Mouse (Mus musculus) liver, adult (tissue): Measurements from ENCODE around the gene Catip.
A peak's percentile ranks its signal among the peaks of the same experiment; 100 is the strongest.

Source experiments
- GATA4 ChIP-seq: IDR thresholded peaks from 2 replicates; pipeline ENCODE4 v1.6.1; 2014; ENCODE audit warnings: mild to moderate bottlenecking, low read length; ENCODE audit not compliant: insufficient replicate concordance

Catip gene

DNA sequence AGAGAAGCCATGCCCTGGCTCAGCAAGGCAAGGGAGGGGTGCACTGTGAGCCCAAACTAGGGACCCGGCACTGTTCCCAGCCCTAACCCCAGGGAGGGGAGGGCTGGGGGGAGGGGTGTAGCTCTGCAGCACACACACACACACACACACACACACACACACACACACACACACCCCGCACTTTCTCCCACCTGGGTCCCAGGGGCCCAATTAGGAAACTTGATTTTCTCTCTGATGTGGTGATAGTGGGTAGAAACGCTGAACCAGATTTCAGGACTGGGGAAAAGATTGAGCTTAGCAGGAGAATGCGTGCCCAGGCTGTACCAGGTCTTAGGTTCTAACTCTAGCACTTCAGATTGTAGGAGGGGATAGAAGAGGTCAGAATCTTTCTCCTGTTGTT is 23.3 kb upstream of the Catip start:
- no peak for TF ChIP-seq GATA4

DNA sequence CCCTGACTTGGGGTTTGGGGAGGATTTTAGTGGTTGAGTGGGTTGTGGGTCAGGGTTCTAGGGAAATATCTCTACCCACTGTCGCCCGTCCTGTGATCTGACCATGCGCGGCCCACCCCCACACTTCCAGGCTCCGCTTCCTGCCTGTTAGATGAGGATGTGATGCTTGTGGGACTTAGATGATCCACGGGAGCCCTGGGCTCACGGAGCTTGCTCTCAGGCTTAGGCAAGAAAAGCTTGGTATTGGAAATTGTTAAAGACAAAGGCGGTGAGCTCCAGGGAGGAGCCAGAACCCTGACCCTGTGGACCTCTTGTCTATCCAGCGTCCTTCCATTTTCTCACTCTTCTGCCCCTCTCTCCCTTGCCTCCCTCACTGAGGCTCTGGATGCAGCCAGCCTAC is 22.0 kb upstream of the Catip start:
- TF ChIP-seq GATA4: no peak

DNA sequence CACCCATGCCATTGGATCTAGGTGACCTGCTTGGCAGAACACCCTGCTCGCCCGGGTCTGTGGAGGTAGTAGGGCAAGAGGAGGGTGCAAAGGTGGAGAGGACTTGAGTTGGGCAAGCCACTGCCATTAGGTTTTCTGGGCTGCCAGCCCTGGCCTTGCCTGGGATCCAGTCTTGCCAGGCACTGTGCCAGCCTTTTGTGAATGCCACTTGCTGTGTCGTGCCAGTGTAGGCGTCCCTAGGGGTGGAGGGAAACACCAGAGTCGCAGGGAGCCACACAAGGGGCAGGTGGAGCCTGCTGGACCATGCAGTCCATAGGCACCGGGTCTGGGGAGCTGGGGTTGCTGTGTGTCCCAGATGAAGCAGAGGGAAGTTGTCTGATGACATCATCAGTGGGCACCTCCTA is 21.5 kb upstream of the Catip start:
- no peak; the same call in 1 of the 2 replicates for TF ChIP-seq GATA4

DNA sequence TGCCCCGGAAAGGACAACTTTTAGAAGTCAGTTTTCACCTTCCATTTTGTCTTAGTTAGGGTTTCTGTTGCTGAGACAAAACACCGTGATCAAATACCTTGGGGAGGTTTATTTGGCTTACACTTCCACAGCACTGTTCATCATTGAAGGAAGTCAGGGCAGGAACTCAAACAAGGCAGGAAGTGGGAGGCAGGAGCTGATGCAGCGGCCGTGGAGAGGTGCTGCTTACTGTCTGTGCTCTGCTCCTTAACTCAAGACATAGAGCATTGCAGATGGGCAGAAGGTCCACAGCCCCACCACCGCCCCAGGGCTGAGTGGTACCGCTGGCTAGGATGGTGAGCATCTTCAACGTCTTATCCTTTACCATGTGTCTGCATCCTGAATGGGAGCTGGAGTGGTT is 20.0 kb upstream of the Catip start:
- TF ChIP-seq GATA4: no peak

DNA sequence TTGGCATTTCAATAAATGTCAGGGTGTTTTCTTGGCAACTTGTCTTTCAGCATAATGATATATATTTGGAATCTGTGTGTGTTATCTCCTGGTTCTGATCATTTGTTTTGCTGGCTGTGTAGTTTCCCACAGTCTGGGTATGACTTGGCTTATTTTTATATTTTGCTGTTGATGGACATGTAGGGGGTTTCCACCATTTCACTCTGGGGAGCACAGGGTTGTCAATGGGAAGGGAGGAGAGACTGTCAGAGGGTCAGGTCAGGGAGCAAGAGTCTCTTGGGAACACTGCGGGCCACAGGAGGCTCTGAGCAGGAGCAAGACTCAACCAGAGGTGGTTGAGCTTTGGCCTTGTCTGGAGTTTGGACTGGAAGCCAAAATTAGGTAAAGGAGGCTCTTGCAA is 19.6 kb upstream of the Catip start:
- TF ChIP-seq GATA4: no peak

DNA sequence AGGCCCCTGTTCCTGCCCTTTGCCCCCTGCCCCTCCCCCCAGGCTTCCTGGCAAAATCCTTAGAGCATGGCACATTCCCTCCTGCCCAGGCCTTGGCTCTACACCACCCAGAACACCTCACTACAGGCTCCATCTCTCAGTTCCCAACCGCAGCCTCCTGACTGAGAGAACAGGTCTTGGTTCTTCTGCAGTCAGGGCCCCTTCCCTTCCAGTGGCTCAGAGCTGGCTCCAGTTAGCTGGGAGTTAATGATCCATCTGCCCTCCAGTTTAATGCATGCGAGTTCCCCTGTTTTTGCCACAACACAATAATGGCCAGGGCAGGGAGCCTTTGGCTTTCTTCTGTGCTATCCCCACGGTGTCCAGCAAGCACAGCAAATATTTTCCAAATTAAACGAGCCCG is 18.7 kb upstream of the Catip start:
- no peak for TF ChIP-seq GATA4

DNA sequence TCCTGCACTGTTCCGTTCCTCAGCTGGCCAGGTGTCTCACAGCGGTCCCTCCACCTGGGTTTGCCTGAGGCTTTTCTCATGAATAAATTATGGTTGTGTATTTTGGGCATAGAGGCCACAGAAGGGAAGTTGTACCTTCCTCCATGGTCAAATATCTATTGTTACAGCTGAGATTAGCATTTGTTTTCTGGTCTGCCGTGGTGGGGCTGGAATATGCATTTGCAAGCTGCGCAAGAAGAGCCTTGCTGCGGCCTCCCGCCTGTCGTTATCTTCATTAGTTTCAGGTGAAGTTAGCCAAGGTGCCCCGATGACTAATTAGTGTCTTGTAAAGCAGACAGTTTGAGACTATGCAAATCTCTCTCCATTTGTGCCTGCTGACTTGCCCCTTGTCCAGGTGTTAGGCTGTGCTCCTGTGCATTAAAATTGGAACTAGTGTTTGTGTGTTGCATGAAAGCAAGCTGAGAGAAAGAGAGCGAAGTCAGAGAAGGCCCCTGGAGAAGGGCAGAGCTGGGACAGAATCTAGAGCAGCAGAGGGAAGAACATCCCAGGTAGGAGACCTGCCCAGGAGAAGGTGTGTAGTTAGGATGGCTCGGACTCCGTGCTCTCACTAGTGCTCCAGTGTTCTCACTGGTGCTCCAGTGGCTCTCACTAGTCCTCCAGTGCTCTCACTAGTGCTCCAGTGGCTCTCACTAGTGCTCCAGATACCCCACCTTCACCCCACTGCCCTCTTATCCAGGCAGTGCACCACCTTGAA is 17.6 kb upstream of the Catip start:
- no peak for TF ChIP-seq GATA4

DNA sequence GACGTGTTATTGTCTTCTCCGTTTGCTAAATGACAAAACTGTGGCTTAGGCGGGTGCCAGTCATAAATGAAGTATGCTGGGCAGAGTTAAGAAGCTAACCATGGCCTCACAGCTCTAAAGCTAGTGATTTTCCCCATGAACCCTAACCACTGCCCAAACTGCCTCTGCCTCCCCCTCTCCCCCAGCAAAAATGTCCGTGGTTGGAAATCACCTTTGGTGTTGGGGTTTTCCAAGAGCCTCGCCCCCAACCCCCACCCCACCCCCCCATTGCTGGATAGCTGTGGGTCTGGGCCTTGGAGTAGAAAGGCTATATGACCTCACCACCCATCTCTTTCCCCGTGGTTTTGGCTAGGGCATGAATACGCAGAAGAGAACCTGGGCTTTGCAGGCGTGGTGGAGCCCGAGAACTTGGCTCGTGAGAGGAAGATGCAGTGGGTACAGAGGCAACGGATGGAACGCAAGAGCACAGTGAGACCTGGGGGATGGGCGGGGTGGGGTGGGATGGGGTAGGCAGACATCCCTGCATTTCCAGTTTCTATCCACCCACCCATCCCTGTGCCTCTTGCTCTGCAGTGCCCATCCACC is 10.6 kb upstream of the Catip start:
- no peak for TF ChIP-seq GATA4

DNA sequence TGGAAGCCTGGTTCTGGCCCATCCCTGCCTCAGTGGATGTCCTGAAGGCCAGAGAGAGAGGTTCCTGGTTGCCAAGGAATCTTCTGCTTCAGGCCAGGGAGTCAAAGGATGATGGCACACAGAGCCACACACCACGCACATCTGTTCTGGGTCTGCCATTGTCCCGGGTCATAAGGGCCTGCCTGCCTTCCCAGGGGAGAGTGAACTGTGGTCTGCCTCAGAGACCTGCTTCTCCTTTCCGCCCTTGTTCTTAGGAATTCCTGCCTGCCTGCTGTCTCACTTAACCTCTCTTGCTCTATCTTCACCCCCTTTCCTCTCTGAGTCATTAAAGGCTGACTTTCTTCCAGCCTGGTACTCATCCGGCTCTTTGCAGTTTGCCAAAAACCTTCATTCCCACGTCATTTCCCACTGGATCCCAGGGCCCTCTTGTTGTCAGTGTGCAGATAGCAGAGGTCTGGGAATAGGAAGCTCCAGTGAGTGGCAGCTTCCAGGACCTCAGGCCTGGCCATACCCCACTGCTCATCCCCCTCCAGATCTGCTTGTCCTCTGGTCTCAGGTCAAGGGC is 9.3 kb upstream of the Catip start:
- peak; percentile 92; the same call in 1 of the 2 replicates for TF ChIP-seq GATA4

DNA sequence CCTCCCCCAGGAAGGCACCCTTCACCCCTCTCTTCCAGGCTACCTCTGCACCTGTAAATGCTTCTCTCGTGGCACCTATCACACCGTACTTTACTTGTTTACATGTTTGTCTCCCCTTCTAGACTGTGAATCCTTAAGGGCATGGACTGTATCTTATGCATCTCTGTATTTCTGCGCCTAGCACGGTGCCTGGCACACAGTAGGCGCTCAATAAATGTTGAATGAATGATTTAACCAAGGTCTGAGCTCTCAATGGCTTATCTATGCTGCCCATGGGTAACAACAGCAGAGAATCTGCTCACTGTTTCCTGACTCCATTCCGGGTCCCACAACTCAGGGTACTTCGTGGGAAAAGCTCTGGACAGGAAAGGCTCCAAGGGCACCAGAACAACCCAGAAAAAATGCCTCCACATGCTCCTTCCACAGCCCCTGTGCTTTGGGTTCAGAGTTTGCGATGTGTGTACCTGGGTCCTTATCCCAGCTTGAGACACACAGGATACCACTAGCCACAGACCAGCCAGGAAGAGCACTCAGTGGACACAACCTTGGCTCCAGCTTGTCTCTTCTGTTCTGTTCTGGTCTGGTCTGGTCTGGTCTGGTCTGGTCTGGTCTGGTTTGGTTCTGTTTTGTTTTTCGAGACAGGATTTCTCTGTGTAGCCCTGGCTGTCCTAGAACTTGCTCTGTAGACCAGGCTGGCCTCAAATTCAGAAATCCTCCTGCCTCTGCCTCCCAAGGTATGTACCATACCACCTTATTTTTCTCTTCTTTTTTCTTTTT is 8.3 kb upstream of the Catip start:
- TF ChIP-seq GATA4: no peak

DNA sequence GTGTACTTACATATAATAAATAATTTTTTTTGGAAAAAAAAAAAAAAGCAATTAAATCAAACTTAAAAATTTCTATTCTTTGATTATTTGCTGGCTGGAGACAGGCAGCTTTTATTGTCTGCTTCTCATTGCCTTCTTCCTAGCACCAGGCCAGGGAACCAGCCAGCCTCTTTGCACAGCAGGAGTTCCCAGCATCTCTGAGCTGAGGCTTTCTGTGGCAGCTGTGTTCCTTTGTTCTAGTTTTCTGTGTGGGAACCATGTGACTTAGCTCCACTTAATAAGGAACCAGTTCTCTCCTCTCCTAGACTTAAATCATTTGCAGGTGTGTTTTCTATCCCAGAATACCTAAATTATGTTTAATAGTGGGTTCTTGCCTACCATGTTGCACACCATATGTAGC is 4.4 kb upstream of the Catip start:
- TF ChIP-seq GATA4: no peak

DNA sequence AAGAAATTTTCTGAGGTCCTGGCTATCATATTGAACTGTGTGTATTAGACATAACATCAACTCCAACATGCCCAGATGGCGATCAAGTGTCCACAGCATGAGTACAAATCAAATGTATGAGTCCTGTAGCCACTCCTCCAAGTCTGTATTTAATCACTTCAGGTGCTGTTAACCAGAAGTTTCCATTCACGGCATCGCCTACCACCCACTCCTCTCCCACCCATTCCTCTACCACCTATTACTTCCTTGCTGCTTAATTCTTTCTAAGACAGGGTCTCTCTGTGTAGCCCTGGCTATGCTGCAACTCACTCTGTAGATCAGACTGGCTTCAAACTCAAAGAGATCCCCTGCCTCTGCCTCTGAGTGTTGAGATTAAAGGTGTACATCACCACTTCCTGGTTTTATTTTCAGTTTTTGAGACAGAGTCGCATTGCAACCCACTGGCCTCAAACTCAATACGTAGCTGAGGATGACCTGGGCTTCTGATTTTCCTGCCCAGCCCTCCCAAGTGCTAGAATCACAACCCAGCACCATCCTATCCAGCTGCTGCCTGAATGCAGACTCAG is 1.9 kb upstream of the Catip start:
- TF ChIP-seq GATA4: no peak

DNA sequence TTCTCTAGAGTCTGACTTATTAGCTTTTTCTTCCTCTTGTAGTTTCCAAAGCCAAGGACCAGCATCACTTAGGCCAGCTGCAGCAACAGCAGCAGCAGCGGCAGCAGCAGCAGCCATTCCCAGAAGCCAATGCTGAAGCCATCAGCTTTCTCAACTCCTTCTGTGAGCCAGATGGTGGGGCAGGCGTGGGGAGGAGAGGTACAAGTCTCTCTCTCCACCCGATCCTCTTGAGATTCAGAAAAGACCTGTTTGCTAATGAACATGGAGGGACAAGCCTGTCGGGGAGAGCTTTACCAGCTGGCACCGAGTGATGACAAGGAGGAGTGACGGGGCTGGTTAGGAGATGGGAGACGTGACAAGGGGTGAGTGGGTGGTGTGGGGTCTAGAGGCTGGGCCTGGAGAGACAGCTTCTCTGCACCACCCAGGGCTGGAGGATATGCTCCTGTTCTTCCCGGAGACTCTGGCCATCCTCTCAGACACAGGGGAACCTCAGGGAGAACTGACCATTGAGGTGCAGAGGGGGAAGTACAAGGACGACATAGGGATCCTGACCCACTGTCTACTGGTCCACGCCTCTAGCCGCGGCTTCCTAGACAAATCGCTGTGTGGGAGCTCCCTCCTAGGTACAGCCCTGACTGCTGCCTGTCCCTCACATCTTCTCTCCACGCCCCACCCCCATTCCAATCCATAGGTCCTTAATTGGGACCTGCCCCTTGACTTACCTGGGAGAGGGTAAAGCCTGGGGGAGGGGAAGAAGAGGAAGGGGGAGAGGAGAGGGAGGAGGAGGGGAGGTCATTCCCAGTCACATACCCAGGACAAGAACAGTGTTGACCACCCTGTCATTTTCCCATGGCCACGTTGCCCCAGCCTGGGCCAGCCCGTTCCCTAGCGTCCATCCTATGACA is 669 bp downstream of the Catip start:
- TF ChIP-seq GATA4: no peak

DNA sequence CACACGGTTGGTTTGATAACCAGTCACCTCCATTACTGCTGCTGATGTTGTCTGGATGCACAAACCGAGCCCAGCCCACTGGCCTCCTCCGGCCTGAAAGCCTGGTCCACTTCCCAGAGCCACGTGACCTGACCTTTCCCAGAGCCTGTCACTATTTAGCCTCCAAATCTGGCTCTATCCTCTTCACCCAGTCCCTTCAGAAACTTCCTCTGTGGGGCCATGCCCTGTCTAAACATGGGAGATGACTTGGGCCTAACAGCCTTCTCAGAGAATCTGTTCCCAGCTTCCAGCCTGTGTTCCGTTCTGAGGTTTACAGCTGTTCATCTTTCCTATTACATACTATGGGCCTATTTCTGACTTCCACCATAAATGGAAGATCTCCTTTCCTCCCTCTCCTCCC is 1.5 kb downstream of the Catip start:
- no peak for TF ChIP-seq GATA4

DNA sequence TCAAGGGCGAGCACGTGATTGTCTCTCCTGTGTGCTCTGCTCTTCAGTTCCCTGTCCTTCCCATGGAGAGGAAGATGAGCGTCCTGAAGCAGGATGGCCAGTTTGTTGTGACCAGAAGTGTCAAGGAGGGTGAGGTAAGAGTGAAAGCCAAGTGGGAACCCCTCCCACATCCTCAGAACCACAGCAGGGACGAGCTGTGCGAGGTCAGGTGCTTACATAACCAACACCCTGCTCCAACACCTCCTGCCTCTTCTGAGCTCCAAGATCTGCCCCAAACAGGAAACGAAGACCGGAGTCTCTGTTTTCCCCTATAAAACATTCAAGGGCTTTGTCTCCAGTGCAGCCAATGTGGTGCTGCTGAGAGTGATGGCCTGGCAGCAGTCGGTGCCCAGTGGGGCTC is 2.4 kb downstream of the Catip start:
- TF ChIP-seq GATA4: no peak
